Mouse (Mus musculus) hindbrain, embryonic 10.5 days (tissue): ENCODE data around the gene Olfr574. TPM values are rescaled to one million over a fixed set of nuclear protein-coding genes. Genes with fewer than 3 reads are reported as not detected.

Source experiments
- DNase-seq: peaks from one replicate; pipeline ENCODE4 v3.0.0-alpha.2; 2017; ENCODE audit warnings: low spot score
- H3K27ac ChIP-seq: fragments of 300-500 bp; sonication (generic); 2 replicates; pipeline ENCODE4 v1.5.1; 2016; ENCODE audit warnings: mild to moderate bottlenecking, moderate library complexity
- H3K27me3 ChIP-seq: fragments of 300-500 bp; sonication (generic); 2 replicates; pipeline ENCODE4 v1.6.1; 2016; ENCODE audit warnings: mild to moderate bottlenecking; ENCODE audit not compliant: poor library complexity, insufficient read depth, severe bottlenecking
- H3K36me3 ChIP-seq: fragments of 300-500 bp; sonication (generic); 2 replicates; pipeline ENCODE4 v1.6.1; 2016; ENCODE audit warnings: mild to moderate bottlenecking, moderate library complexity
- H3K4me1 ChIP-seq: fragments of 300-500 bp; sonication (generic); replicated peaks from 2 replicates; pipeline ENCODE4 v1.6.1; 2016; ENCODE audit warnings: mild to moderate bottlenecking
- H3K4me3 ChIP-seq: fragments of 300-500 bp; sonication (generic); 2 replicates; pipeline ENCODE4 v1.5.1; 2016; ENCODE audit warnings: mild to moderate bottlenecking, moderate library complexity
- H3K9me3 ChIP-seq: fragments of 300-500 bp; sonication (generic); 2 replicates; pipeline ENCODE4 v1.6.1; 2016; ENCODE audit warnings: mild to moderate bottlenecking, moderate library complexity
- WGBS: fragments of 180-500 bp; shearing (Covaris S2); methylation state at CpG from one replicate; pipeline ENCODE4 v1.1.7; 2016; 5-methylcytosine and 5-hydroxymethylcytosine counted together
- polyA plus RNA-seq: library from polyadenylated mRNA; unstranded; fragments of >200 nt; fragmentation: Nextera tagmentation; extraction: Ambion mirVana; gene quantifications from 2 replicates; pipeline ENCODE4 v1.2.1, GENCODE M21; 2016

The Olfr574 gene
- polyA plus RNA-seq, 1 experiment from 2014 or later, result not detected

DNA sequence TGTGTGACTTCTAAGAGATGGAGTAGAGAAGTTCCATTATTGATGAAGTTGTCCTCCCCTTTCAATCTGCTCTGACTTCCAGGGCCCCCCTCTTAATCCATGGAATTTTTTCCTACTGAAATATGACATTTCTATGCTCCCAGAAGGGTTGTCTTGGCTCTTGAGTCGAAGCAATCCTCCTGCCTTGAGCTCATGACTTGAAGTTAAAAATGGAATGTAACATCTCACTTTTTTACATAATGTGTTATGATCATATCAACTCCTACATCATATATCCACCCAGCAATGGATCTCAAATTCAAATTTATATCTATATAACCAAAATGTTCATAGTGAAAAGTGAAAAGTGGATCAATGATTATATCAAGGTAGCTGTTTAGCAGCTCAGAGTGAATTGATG is 26.1 kb downstream of the Olfr574 start:
- no peak for DNase-seq
- 57% methylated on average over 1 of the region's 1 CpGs for WGBS
- Histone ChIP-seq H3K4me1 (no peaks in the 10 kb centered on the region), H3K36me3 (no peaks in the 10 kb centered on the region), H3K27me3 (no peaks in the 10 kb centered on the region), H3K27ac (no peak overlapping the region), H3K9me3 (no peaks in the 10 kb centered on the region), H3K4me3 (no peak overlapping the region)

GRCm38 (mm10) chr7:102975843-102976242 is 27.6 kb downstream of the Olfr574 start, which contains the start of gene Olfr577:
Gene Olfr577, minus strand, starts transcription at chr7:102975943.
- Histone ChIP-seq H3K9me3 (no peaks in the 10 kb centered on the region), H3K27ac (no peak within 1 kb of the TSS), H3K4me3 (no peak within 1 kb of the TSS), H3K27me3 (no peaks in the 10 kb centered on the region), H3K4me1 (no peaks in the 10 kb centered on the region), H3K36me3 (no peaks in the 10 kb centered on the region)
- DNase-seq, result no peak
- 85% methylated on average over 2 of the region's 2 CpGs for WGBS

DNA sequence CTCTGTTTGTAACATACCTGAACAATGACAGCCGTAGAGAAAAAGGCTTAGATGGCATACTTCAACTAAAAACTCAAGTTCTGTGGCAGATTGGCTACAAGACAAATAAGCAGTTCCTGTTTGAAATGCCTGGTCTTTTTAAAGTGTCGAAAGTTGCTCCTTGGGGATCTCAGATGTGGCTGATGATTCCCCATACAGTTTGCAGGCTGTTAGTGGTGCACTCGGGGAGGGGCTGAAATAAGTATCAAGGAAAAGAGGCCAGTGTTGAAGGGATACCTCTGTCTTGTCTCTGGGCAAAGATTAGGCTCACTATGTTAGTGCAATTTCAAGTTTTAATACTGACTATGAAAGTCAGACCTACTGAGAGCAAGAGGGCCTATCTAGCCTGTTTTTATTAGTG is 41.0 kb downstream of the Olfr574 start, which contains the start of gene Olfr578:
Olfr578 (minus strand) TSS at position 101 of the 400 bp plus-strand sequence.
- Histone ChIP-seq H3K27me3 (no peaks in the 10 kb centered on the region), H3K4me1 (no peaks in the 10 kb centered on the region), H3K36me3 (no peaks in the 10 kb centered on the region), H3K4me3 (no peak within 1 kb of the TSS), H3K9me3 (no peaks in the 10 kb centered on the region), H3K27ac (no peak within 1 kb of the TSS)
- 73% methylated on average over 3 of the region's 3 CpGs for WGBS
- no peak for DNase-seq

Other genes with a start within 250 kb of the Olfr574 start
- 0.06 and 0.10 TPM in 2 replicates for gene Olfr558, start 246.3 kb upstream of the Olfr574 start, polyA plus RNA-seq
- not detected in 2 replicates for gene Olfr33, start 229.4 kb upstream of the Olfr574 start, polyA plus RNA-seq
- not detected in 2 replicates for gene Olfr559, start 221.0 kb upstream of the Olfr574 start, polyA plus RNA-seq
- gene Olfr560, start 189.1 kb upstream of the Olfr574 start, polyA plus RNA-seq, result not detected in 2 replicates
- 0.07 TPM in 1 of 2 replicates, not detected in the other for gene Olfr78, start 189.0 kb upstream of the Olfr574 start, polyA plus RNA-seq
- gene Olfr561, start 177.2 kb upstream of the Olfr574 start, polyA plus RNA-seq, result 0.24 TPM in 1 of 2 replicates, not detected in the other
- gene Olfr564, start 145.0 kb upstream of the Olfr574 start, polyA plus RNA-seq, result not detected in 2 replicates
- not detected in 2 replicates for gene Olfr566, start 89.7 kb upstream of the Olfr574 start, polyA plus RNA-seq
- not detected in 2 replicates for gene Olfr568, start 71.3 kb upstream of the Olfr574 start, polyA plus RNA-seq
- not detected in 2 replicates for gene Olfr569, start 57.6 kb upstream of the Olfr574 start, polyA plus RNA-seq
- not detected in 2 replicates for gene Olfr570, start 53.9 kb upstream of the Olfr574 start, polyA plus RNA-seq
- 0.03 TPM in 1 of 2 replicates, not detected in the other for gene Olfr571, start 30.9 kb upstream of the Olfr574 start, polyA plus RNA-seq
- gene Olfr572, start 24.1 kb upstream of the Olfr574 start, polyA plus RNA-seq, result not detected in 2 replicates
- not detected in 2 replicates for gene Olfr573-ps1, start 5.9 kb upstream of the Olfr574 start, polyA plus RNA-seq
- not detected in 2 replicates for gene Olfr575, start 10.3 kb downstream of the Olfr574 start, polyA plus RNA-seq
- not detected in 2 replicates for gene Olfr576, start 14.2 kb downstream of the Olfr574 start, polyA plus RNA-seq
- gene Olfr577, start 27.5 kb downstream of the Olfr574 start, polyA plus RNA-seq, result not detected in 2 replicates
- not detected in 2 replicates for gene Olfr578, start 40.9 kb downstream of the Olfr574 start, polyA plus RNA-seq
- gene Olfr582, start 89.6 kb downstream of the Olfr574 start, polyA plus RNA-seq, result not detected in 2 replicates
- gene Olfr583, start 102.8 kb downstream of the Olfr574 start, polyA plus RNA-seq, result not detected in 2 replicates
- not detected in 2 replicates for gene Olfr584, start 133.4 kb downstream of the Olfr574 start, polyA plus RNA-seq
- not detected in 2 replicates for gene Olfr585, start 149.3 kb downstream of the Olfr574 start, polyA plus RNA-seq
- not detected in 2 replicates for gene Olfr586, start 177.2 kb downstream of the Olfr574 start, polyA plus RNA-seq
- gene Olfr588-ps1, start 192.4 kb downstream of the Olfr574 start, polyA plus RNA-seq, result not detected in 2 replicates
- gene Olfr589, start 207.9 kb downstream of the Olfr574 start, polyA plus RNA-seq, result not detected in 2 replicates
- gene Olfr591, start 229.9 kb downstream of the Olfr574 start, polyA plus RNA-seq, result not detected in 2 replicates
- gene Olfr592, start 236.3 kb downstream of the Olfr574 start, polyA plus RNA-seq, result not detected in 2 replicates